Mouse (Mus musculus): ENCODE data around the gene Tmem88.
"Not testable (repeated sequence)": the region's sequence is repeated elsewhere in the genome, so short reads cannot be mapped to it uniquely, and the experiment has no call there.

Gene Tmem88

DNA sequence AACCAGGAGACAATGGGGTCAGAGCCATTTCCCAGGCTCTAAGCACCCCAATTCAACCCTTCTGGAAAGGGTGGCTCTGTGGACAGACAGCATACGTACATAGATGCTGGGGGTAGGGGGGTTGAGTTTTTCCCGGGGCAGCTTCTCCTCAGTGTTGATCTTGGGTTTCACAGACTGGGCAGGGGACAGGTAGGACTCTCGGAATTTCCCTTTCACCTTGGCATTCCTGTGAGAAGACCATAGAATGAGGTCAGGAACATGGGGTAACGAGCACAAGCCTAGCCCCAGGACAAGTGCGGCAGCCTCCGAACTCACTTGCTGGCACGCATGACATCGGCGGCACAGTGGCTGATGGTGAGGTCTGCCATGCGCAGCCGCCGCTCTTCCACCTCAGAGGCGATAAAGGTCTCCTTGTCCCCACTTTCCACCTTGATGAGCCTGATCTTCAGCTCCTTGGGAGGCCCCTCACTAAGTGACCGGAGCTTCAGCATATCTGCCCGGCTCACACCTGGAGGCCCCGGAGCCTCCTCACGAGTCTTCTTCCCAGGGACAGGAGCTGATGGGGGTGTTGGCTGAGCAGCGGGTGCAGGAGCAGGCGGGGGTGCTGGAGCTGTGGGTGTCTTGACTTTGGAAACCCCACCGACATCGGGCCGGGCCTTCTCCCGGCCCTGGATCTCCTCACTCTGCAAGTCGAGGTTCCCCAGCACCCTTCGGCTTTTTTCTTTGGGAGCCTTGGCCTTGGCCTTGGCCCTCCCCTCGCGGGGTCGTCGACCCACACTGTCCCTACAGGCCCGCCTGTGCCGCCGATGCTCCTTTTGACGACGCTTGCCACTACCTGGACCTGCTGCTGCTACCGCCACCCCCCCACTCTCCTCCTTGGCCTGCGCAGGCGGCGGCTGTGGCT, 5.9 kb upstream of the Tmem88 start:
- no peak for DNase-seq (ENCODE audit: low spot score)

DNA sequence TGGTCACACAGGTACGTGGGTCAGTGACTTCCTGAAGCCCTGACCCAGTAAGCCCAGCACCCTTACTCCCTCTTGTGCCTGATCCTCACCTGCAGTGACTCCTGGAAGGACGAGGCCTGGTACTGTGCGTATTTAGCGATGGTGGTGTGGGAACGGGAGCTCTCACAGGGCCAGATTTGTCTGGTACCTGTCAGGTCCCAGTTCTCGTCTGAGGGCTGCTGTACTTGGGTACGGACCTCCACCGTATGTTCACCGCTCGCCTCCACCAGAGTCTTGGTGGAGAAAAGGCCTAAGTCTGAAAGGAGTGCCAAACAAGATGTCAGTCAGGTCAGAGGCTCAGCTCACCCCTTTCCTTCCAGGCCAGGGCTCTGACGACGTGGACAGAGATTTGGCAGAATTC, 4.0 kb upstream of the Tmem88 start:
- DNase-seq (ENCODE audit: low spot score), result no peak

DNA sequence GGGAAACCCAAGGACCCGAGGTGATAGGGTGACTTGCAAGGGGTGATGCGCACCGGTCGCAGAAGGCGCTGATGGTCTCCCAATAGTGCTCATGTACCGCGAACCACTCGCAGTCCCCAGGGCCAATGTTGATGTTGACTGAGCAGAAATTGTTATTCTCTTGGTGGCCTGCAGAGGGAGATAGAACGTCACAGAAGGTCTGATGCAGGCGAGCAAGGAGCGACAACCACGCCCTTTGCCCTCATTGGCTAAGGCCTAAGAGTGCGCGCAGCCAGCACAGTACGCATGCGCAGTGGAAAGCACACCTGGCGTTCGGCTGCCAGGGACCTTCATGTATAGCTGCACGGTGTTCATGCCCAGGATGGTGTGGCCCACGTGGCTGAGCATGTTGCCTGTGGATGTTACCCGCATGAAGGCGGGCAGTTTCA, 3.2 kb upstream of the Tmem88 start:
- no peak for DNase-seq (ENCODE audit: low spot score)

DNA sequence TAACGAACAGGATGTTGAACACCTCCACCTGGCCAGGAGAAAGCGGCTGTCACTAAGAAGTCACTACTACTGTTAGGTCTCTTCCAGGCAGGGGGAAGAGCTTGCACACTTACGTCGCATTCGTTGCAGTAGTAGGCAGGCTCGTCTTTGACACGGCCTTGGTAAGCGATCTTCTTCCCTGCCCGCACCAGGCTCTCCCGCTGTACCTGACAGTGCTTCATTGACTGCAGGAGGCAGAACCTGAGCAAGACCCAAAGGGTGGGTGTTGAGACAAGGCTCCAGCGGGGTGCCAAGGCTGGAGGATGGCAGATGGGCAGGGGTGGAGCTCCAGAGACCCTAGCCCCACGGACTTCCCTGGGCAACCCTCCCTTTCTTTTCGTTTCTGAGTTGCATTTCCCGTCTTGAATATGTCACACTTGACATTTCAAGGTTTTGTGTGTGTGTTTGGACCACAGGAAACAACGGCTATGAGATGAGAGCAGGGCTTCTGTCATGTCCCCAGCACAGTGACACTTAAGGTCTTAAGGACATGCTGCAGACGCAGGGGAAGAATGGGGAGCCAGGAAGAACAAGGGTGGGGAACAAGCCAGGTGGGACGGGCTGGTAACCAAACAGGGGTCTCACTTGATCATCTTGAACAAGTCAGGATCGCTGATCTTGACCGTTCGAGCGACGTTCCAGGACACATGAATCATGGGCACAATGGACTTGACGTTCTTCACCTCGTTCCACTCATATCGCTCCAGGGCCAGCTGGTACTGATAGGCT, 2.2 kb upstream of the Tmem88 start:
- DNase-seq (ENCODE audit: low spot score), result no peak

DNA sequence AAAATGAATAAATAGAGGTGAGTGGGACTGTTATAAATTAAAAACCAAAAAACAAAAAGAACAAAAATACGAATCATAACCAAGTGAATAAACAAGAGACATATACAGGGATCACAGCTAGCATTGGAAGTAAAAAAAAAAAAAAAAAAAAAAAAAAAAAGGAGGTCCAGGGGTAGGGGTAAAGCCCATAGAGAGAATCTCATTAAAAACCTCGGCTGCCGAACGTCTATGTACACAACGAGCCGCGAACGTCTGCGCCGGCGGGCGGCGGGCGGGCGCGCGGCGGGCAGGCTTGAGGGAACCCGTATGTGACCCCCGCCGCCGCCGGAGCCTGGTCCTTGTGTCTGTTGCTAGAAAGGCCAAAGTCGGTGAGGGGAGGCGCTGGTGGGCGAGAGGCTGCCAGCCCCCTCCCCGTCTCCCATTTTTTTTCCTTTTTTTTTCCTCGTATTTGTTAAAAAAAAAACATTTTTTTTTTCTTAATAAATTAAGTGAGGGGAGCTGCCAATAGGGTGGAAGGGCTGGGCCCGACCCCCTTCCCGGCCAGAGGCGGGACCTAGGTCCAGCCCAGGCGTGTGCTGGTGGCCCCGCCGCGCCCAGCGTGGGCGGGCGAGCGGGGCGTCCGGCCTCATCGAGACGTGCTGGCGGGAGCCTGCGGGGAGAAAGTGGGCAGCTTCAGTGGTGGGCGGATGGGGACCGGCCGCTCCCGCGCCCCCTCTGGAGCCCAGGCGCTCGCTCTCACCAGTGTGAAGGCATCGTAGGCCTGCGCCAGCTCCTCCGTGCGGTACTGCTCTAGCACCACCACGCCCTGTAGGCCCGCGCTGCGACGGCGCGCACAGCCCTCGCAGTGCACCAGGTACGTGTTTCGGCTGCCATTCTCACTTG, 1.4 kb upstream of the Tmem88 start:
- no peak for DNase-seq (ENCODE audit: low spot score)

DNA sequence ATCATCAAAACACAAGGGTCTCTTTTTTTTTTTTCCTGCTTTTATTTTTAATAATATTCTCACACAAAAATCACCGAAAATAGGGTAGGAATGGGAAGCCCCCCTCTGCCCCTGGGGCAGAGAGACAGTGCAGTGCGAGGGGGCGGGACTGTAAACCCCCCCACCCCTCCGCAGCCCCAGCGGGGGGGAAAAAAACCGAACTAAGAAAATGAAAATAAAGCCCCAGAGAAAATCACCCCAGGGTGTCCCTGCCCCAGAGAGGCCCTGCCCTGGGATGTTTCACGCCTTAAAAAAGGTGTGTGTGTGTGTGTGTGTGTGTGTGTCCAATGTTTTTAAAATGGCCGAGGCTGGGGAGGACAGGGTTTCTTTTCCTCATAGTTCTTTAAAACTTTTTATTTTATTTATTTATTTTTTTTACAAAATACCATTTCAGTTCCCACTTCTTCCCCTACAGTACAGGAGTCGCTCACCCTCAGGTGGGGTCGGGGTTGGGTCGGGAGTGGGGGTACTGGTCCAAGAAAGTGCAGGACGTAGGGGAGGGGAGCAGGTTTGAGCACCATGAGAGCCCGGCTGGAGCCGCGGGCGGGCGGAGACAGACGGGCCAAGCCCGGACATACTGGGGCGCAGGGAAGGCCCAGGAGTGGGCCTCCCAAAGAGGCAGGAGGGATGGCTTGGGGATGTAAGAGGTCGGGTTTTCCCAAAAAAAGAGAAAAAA, 609 bp upstream of the Tmem88 start:
- DNase-seq (ENCODE audit: low spot score), result no peak

DNA sequence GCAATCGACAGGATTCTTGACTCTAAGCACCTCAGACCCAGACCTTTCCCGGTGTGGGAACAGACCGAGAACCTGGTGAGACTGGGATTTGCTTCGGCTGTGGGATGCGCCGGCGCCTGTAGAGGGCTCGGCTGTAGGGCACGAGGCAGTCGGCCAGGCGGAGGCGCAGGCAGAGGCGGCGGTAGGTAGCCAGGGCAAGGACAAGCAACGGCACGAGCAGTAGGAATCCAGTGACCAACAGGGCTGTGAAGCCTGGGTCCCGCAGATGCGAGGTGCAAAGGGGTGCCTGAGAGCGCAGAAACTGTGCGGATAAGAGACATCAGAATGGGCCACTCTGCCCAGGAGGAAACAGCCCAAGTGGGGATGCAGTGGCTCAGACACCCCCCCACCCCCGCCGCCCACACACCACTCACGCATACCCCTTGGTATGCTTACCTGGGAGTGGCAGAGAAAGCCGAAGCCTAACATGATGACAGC, 415 bp downstream of the Tmem88 start:
- no peak for DNase-seq (ENCODE audit: low spot score)

DNA sequence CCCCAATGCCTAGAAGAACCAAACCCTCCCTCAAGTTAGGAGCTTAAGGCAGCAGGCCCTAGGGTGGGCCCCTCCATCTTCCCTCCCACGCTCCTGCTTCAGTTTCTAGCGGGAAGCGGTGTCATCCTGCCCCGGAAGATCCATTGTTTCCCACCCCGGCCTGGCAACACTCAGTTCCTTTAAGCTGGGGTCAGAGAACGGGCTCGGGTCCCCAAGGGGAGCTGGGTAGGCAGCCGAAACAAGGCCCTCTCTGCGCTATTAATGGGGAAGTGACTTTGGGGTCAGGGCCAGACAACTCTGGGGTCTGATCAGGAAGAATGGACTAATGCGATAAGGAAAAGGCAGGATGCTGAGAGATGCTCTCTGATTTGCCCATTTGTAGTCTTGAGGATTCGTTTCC, 1.3 kb downstream of the Tmem88 start:
- no peak for DNase-seq (ENCODE audit: low spot score)

DNA sequence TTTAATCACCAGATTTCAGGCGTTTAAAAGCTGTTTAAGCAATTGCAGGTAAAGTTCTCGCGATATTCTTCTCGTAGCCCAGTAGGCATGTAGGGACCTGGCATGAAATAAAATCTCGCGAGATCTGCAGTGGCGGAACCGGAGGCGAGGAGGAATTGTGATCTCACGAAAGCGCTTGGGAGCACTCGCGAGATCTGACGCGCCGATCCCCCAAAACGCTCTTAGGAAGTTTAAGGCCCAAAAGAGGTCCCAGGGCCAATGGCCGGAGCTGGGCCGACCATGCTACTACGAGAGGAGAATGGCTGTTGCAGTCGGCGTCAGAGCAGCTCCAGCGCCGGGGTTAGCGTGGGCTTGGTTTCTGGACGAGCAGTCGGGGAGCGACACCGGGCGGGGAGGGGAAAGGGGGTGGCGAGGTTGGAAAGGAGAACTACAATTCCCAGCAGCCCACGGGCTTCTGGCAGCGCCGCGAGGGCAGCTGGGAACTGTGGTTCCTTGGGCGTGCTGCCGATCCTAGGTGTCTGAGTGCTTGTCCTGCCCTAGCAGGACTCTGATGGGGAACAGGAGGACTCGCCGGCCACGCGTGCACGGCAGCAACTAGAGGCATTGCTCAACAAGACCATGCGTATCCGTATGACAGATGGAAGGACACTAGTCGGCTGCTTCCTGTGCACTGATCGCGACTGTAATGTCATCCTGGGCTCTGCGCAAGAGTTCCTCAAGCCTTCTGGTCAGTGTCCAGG, 2.2 kb downstream of the Tmem88 start:
- DNase-seq (ENCODE audit: low spot score), result peak; percentile 94

DNA sequence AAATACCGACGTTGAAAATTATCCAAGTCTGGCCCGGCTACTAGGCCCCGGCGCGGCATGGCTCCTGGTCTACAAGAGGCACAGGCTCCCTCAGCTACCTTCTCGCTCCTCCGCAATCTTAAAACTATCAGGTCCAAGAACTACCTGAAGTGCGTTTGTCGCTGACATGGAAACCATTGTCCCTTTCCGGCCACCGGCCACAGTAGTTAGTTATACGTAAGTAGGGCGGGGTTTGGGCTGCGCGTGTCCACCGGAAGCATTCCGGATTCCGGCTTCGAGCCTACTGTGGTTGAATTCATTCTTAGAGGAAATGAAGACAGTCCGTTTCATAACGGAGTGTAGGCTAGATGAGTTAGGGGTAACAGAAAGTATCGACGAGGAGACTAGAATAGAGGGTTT, 2.8 kb downstream of the Tmem88 start, which contains the start of the genes Naa38 and Cyb5d1:
Gene Naa38 (plus strand): TSS at position 253 of the 399 bp plus-strand sequence.
Gene Cyb5d1 (minus strand): TSS at position 397 of the 399 bp plus-strand sequence.
- peak; percentile 72 for DNase-seq (ENCODE audit: low spot score)

DNA sequence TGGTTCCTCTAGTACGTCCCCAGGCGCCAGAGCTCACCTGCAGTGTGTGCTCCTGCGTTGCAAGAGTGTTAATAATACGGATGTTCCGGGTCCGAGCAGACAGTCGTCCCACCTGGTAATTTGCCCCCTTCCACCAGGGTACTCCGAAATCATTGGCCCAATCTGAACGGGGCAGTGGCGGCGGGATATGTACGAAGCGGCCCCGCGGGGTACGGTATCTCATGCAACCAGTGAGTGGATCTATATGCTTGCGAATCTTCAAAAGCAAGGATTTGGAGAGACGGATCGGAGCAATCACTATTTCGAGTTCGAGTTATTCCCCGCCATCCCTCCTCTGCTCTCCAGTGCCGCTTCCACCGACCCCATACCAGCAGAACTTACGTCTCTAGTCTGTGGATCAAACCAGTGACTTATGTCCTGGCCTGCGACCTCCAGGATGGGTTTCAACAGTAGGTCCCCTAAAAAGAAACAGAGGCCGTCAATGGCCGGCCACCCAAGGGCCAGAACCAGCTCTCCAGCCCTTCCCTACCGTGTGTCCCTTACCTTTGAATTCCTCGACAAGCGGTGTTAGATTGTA, 3.4 kb downstream of the Tmem88 start:
- DNase-seq (ENCODE audit: low spot score), result not testable (repeated sequence)

DNA sequence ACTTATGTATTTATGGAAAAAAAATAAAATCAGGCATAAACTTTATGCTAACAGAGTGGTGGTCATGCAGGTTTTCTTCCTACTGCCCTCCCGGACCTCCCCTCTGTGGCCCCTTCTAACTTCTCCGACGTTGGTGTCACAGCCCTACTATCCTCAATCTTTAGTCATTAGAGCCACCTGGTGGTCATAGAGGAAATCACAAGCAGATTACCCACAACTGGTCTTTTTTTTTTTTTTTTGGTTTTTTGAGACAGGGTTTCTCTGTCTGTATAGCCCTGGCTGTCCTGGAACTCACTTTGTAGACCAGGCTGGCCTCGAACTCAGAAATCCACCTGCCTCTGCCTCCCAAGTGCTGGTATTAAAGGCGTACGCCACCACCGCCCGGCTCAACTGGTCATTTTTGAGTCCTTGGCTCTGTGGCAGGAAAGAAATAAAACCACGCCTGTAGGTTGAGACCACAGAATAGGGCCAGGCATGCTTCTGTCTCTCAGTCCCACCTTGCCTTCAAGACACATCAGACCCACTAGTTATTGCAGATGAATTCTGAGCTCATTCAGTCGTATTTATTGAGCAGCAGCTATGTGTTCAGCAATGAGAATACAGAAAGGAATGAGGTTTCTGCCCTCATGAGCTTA, 7.5 kb downstream of the Tmem88 start:
- DNase-seq (ENCODE audit: low spot score), result no peak

DNA sequence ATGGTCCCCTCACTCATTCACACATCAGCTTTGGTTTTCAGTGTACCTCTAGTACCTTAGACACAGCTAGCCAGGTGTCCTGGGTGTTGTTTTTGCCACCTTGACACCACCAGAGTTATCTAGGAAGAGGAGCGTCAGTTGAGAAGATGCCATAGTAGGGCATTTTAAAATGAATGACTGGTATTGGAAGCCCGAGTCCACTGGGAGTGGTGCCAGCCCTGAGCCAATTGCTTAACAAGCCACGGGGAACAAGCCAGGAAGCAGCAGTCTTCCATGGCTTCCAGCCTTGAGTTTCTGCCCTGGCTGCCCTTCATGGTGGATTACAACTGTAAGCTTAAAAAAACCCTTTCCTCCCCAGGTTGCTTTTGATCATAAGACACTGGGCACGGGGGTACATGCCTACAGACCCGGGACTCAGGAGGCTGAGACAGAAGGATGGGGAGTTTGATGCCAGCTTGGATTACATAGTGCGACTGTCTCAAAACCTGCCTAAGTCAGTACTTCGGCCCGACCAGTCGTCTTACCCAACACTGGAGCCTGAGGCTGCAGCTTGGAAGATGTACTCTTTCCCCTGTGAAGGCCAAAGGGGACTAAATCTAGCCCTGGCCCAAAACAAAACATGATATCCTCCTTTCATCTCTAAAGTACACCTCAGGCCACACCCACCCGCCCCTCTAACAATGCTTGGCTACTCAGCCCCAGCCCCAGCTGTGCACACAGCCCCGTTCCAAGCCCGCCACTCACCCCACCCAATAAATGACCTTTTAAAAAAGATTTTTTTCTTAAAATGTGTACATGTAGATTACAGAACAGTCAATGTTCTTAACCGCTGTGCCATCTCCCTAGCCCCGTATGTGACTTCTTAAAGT, 8.3 kb downstream of the Tmem88 start:
- DNase-seq (ENCODE audit: low spot score), result no peak

DNA sequence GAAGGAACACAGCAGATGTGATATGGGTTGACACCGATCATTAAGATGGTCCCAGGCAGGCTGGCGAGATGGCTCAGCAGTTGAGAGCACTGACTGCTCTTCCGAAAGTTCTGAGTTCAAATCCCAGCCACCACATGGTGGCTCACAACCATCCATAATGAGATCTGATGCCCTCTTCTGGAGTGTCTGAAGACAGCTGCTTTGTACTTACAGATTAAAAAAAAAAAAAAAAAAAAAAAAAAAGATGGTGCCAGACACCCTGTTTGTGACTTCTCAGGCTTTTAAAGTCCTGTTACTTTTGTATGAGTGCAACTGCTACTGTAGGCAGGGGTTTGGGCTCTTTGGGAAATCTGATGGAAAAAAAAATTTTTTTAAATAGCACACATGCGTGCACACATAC, 9.4 kb downstream of the Tmem88 start:
- DNase-seq (ENCODE audit: low spot score), result no peak

DNA sequence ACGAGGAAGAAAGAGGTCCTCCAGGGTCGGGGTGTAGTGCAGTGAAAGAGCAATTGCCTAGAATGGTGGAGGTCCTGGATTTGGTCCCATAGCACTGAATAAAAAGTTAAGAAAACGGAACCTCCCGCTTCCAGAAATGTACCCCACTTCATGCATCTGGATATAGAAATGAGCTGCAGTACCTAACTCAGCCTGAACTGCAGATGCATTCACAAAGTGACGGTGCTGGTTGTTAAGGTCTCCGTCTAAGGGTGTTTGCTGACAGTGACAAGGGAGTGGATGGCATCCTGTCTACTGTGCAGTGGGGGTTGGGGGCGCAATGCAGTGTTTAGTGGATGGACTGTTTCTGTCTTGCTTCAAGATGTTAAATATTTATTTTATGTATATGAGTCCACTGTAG, 11.3 kb downstream of the Tmem88 start:
- no peak for DNase-seq (ENCODE audit: low spot score)

DNA sequence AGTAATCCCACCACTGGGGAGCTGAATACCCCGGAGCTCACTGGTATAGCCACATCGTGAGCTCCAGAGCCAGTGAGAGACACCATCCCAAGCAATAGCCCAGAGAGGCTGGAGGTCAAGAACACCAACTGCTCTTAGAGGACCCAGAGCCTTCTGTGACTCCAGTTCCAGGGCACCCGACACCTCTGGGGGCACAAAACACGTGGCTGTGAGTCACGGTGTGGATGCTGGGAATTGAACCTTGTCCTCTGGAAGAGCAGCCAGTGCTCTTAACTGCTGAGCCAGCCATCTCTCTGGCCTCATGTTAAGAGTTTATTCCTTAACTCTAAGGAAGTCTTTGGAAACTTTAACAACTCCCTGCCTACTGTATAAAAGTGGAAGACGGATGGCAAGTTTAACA, 13.1 kb downstream of the Tmem88 start:
- DNase-seq (ENCODE audit: low spot score), result no peak

DNA sequence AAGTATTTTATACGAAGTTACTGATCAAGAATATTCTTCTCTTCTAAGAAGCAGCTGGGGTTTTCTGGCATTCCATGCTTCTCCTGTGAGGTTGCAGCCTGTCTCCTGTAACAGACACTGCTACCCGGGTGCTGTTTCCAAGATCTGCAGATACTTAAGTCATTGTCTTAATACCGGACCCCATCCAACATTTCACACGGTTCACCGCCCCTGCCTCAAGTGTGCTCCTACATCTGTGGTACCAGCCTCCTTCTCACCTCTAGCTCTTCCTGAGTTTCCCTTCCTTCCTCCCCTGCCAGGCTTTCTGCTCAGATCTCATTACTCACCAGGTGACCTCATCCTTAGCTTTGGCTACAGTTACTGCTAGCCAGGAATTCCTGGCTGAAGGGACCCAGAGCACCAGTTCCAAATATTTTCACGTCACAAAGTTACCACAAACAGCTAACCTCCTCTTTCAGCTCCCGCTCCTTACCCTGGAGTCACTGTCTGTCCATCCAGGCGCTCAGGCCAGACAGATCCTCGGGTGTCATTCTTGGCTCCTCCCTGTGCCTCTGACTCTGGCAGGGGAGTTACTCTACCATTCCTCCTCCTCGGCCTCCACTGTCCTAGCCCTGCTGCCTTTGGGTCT, 15.4 kb downstream of the Tmem88 start:
- no peak for DNase-seq (ENCODE audit: low spot score)

DNA sequence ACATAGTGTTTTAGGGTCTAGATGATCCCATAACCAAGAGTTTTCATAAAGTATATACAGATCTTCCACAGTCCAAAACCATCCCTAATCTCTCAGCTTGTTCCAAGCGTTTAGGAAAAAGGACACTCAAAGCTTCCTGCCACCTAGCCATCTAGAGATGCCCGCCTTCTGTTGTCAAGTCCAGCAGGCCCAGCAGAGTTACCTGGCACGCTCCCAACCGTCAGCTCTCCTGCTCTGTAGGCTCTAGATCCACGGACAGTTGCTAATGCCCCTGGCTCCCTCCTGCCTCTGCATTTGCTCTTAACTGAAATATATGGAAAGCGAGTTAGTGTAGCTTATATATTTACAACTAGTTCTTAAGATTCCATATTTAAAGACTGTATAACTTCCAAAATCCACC, 16.7 kb downstream of the Tmem88 start:
- DNase-seq (ENCODE audit: low spot score), result no peak

Measured in ovary, postnatal 10 days (tissue).